Mouse (Mus musculus): ENCODE data around the gene Tubgcp4.
"Not testable (repeated sequence)": the region's sequence is repeated elsewhere in the genome, so short reads cannot be mapped to it uniquely, and the experiment has no call there.

Tubgcp4 gene

DNA sequence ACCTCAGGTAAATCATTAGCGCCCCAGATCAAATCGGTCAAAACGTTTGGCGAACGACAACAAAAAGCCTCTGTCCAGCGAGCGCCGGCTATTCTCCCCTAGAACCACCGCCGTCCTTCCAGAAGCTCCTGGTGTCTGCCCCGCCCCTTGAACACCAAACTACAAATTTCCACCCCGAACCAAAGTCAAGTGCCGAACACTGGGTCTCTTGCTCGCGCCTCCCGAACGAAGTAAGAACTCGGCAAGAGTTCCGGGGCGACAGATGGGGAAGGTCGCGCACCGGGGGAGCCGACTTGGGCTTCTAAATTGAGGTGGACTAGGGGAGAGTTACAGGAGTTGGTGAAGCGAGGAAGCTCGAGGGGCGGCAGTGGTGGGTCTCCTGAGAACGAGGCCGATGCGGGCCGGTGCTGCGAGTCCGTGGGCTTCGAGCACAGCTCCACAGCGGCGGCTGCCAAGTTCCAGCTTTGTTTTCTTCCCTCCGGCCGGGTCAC lies at the start of gene Tubgcp4:
Gene Tubgcp4 (plus strand): TSS at position 174 of the 491 bp plus-strand sequence.
- peak in 1 of 2 experiments; percentile 45 for DNase-seq (ENCODE audit: low spot score in 2 of 2)

DNA sequence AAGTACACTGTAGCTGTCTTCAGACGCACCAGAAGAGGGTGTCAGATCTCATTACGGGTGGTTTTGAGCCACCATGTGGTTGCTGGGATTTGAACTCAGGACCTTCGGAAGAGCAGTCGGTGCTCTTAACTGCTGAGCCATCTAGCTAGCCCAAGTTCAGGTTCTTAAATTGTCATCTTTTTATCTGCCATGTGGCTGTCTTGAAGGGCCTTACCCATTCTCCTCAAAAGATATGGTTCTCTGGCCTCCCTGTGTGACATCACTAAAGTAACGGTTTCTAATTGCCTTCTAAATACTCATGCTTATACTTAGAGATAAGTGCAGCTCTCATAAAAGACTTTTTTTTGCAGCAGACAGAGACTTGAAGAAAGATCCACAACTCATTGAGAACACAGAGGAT lies 44.2 kb upstream of the Tubgcp4 start:
- DNase-seq (ENCODE audit: low spot score in 2 of 2) = not testable (repeated sequence)

DNA sequence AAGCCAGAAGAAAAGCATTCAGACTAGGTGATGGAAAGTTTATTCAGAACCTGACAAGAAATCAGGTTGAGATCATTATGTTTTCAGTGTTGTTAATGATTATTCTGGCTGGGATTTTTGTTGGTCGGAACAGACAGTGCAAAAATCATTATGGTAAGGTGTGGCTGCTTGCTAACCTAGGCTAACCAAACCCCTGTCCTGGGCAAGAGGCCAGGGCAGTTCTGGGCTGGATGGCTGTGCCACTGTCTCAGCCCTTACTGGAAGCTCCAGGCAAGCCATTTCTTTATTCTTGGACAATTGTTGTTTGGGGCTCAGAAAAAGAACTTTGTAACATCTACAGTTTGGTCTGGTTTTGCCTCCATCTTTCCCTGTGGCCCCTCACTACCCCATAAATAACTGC lies 42.9 kb upstream of the Tubgcp4 start:
- DNase-seq (ENCODE audit: low spot score in 2 of 2) = no peak

DNA sequence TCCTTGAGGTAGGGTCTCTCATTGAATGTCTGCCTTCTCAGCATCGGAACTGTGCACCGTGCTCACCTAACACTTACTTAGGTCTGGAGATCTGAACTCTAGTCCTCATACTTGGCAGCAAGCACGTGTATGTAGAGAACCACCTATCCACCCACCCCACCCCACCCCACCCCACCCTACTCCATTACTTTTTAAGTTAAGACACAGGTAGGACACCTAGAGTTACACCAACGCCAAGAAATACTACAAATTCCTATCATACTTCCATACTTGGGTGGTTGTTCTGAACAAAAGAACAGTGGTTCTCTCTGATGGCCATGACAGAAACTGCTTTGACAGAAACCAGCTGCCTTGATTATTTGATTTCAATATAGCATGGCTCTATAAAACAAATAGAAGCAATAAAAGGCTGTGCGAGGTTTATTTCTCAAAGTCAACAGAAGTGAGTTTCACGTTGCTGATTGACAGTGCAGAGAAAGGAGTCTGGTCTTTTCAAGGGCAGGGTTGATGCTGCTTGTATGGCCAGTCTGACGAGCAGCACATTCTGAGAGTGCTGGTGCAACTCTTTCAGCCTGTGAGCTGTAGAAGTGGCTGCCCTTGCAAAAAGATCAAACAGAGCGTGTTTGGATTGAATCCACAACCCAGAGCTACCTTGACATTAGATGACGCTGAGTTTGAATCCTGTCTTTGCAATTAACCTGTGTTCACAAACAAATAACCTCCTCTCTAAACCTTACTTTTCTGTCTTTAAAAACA lies 41.4 kb upstream of the Tubgcp4 start:
- no peak for DNase-seq (ENCODE audit: low spot score in 2 of 2)

DNA sequence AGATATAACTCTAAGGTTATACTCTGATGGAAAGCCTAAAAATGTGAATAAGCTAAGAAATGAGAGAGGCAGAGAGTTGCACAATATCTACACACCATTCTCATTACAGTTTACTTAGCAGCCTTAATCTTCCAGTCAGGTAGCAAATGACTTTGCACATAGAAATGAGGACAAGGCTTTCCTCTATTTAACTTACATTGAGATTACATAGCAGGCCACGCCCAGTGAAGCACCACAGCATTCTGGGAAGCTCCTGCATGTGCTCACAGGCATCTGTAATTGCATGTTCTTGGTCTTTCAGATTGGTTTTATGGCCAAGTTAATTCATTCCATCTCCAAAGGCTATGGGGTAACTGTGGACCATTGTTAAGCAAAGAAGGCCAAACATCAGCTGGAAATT lies 37.6 kb upstream of the Tubgcp4 start:
- no peak for DNase-seq (ENCODE audit: low spot score in 2 of 2)

DNA sequence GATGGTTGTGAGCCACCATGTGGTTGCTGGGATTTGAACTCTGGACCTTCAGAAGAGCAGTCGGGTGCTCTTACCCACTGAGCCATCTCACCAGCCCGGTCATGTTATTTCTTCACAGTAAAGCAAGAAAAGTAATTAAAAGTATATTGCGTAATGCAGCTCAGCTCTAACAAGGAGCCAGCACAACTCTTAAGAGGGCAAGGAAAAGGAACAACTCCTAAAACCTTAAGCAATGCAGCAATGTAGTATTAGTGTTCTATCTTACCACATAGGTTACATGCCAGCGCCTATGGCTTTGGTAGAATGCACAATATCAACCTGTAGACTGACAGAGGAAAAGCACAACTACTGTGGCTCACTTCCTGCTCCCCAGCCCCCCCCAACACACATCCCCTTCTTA lies 33.1 kb upstream of the Tubgcp4 start:
- DNase-seq (ENCODE audit: low spot score in 2 of 2) = no peak

DNA sequence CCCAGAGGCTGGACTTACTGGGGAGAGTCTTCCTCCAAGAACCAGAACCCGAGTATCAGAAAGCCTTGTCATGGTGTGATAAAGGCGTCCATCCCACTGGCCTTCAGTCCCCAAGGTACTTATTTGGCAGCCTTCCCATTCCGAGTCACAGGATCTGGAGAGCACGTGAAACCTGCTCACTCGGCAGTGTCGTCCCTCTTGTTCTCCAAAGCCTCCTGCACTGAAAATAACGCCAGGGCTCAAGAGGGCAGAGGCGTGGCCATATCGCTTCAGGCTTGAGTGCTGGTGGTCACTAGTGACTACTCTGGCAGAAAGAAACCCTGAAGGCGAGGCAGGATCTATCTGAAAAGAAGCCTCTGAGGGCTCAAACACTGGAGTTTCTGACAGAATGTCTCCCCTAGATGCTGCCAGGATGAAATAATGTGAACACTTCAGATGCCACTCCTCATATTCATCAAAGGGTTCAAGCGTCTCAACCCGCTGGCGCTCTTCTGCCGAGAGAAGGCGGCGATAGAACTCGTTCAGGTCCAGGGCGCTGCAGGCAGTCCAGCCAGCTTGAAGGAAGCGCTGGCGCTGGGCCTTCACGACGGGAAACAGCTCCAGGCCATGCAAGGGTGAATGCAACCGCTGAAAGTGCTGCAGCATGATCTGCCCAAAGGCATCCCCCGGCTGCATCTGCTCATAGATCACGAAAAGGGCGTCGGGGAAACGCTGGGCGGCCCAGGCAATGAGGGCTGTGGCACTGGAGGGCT lies 31.0 kb upstream of the Tubgcp4 start:
- DNase-seq (ENCODE audit: low spot score in 2 of 2) = peak; percentile 21 to 61

DNA sequence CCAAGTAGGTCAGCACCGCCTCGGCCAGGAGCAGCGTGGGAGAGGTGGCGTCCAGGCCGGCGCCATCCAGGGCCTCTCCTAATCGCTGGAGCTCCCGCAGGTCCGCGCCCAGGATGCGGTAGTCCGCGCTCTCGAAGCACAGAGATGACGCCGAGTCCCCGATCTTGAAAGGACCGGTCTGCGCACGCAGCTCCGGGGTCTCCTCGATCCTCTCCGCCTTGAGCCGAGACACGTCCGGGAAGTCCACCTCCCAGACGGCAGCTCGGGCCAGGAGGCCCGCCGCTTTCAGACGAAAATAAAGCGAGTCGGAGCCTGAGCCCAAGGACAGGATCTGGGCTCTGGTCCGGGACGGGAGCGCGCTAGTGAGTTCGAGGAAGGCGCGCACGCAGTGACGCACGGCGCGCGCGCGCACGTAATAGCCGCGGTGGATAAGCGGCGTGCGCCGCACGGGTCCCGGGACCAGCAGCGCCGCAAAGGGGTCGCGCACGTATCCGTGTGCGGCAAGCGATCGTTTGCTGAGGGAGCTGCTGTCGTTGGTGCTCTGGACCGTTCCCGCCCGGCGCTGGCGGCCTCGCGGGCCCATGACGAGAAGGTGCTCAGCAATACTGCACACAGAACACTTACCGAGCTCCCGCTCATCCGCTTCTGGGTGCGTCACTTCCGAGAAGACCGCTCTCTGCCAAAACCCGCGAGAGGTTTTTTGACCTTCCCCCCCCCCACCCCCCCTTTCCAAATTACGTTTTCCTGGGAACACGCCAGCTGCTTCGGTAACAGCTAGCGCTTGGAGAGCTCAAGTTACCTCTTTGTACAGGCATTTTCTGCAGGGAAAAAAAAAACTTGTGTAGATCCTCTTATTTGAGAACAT lies 30.2 kb upstream of the Tubgcp4 start, which contains the start of the genes Adal and Lcmt2:
Gene Adal (plus strand): TSS at position 411 of the 865 bp plus-strand sequence.
Gene Lcmt2 (minus strand): TSS at position 636 of the 865 bp plus-strand sequence.
- peak; percentile 83 to 93 for DNase-seq (ENCODE audit: low spot score in 2 of 2)

DNA sequence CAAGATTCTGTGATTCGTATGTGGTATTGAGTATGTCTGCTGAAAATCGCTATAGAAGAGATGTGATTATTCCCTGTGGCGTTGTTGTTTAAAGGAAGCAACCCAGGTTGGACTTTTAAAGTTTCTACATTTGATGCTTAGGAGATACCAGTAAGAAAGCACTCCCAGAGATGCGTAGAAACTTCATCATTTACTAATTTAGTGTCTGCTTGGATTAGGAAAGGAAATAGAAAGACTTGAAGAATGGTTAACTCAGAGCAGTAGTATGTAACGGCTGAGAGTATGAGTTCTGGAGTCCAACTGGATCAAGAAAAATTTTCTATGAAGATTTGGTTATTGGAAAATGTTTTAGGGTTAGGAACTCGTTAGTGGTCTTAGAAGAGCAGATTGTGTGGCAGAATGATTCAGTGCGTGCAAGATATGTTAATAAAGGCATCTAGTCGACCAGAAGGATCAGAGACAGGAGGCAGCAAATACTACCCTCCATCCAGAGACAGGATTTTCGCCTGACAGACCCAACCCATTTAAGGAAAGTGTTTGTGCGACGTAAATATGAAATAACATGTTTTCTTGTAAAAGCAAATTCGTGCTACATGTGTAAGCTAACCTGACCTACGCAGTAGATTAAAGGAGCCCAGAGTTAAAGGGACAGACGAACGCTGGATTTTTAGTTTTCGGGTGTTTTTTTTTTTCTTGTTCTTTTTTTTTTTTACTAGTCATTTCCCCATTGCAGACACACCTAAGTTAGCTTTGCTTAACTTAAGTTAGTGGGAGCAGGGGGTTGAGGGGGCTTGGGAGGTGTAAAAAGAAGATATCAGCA lies 29.0 kb upstream of the Tubgcp4 start:
- no peak for DNase-seq (ENCODE audit: low spot score in 2 of 2)

DNA sequence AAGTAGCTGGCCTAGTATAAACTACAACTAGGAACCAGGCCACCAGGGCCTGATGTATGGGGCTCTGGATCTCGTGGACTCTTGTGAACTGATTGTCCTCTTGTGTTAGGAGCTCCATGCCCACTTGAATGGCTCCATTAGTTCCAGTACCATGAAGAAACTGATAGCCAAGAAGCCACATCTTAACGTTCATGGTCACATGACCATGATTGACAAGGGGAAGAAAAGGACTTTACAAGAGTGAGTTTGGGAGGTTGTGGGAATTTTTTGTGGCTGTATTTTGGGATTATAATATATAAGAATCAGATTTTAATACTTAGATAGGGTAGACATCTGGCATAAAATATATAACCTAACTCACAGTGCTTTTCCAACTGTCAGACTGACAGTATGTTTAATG lies 28.0 kb upstream of the Tubgcp4 start:
- DNase-seq (ENCODE audit: low spot score in 2 of 2) = no peak

DNA sequence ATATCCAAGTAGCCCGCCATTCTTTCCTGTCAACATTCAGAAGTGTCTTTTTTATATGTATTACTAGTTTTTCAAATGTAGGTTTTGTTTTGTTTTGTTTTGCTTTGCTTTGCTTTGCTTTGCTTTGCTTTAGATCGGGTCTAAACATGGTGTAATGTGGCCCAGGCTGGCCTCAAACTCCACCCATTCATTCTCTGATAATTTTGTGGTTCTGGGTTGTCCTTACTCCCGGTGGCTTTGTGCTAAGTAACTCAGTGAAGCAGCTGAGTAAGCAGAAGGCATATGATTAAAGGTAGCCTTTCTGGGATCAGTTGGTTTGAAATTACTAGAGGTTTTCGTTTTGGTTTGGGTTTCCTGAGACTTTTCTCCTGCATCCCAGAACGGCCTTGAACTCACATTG lies 20.8 kb upstream of the Tubgcp4 start:
- DNase-seq (ENCODE audit: low spot score in 2 of 2) = no peak

DNA sequence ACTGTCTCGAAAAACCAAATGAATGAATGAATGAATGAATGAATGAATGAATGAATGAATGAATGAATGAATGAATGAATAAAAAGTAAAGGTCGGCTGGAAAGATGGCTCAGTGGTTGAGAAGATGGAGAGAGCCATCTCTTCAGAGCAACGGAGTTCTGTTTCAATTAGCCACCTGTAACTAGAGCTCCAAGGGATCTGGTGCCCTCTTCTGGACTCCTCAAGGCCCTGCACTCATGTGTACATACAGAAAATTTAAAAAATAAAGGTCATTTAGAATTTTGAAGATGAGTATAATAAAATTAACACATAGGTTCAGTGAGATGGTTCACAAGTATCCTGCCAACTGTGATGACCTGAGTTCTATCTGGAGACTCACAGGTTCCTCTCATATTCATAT lies 17.4 kb upstream of the Tubgcp4 start:
- no peak for DNase-seq (ENCODE audit: low spot score in 2 of 2)

DNA sequence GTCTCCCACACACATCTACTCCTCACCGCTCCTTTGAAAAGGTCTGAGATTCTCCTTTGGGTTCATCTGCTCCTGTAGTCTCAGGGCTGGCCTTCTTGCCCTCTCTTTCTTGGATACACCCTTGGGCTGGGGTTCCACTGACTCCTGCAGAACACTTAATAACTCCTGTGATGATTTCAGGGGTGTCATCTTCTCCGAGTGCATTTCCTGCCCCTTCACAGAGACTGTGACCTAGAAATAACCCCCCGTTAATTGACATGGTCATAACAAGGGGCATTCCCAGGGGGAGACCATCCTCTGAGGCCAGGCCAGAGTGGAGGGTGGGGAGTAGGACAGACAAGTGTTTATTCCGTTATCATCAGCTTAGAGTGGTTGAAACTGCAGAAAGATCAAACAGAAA lies 1.3 kb upstream of the Tubgcp4 start:
- DNase-seq (ENCODE audit: low spot score in 2 of 2) = peak in 1 of 2 experiments; percentile 55

DNA sequence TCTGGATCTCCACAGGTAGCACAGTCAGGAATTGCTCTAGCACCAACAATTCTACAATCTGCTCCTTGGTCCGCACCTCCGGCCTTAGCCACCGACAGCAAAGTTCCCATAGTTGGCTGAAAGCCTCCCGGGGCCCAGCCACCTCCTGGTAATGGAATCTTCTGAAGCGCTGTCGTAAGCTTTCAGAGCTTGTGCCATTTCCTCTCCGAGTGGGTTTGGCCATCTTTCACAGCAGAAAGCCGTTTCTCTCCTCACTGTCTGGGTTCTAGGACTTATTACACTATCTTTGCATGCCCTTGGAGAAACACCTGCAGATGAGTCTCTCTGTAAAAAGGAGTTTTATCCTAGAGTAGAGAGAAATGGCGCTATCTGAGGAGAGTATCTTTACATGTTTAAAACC lies 552 bp upstream of the Tubgcp4 start:
- DNase-seq (ENCODE audit: low spot score in 2 of 2) = peak; percentile 31 to 71

DNA sequence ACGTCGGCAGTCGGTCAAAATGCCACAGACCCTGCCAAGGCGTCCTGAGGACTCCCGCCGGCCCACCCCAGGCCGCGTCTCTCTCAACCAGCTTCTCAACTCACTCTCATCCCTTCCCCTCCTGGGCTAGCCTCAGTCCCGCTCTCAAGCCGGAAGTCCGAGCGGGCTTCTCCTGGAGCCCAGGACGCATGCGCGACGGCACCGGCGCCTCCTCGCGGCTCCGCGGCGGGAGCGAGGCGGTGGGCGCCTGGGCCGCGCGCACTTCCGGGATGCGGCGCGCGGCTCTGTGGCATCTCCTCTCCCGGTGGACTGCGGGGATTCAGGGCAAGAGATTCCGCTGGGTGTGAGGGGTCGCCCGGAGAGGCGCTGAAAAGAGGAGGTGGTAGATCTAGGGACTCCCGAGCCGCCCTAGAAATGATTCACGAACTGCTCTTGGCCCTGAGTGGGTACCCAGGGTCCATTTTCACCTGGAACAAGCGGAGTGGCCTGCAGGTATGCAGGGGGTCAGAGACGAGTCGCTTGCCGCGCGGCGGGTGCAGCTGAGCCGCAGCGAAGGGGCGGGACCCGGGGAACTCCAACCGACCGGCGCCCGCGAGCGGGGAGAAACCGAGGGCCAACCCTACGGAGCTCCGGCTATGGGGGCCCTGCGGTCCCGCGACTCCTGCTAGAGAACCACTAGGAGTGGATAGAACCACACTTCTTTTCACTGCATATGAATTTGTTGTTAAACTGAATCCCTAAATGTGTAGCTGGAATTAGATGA lies 707 bp downstream of the Tubgcp4 start, which contains the start of gene Zscan29:
Gene Zscan29 (minus strand): TSS at position 146 of the 763 bp plus-strand sequence.
- peak; percentile 92 to 97 for DNase-seq (ENCODE audit: low spot score in 2 of 2)

DNA sequence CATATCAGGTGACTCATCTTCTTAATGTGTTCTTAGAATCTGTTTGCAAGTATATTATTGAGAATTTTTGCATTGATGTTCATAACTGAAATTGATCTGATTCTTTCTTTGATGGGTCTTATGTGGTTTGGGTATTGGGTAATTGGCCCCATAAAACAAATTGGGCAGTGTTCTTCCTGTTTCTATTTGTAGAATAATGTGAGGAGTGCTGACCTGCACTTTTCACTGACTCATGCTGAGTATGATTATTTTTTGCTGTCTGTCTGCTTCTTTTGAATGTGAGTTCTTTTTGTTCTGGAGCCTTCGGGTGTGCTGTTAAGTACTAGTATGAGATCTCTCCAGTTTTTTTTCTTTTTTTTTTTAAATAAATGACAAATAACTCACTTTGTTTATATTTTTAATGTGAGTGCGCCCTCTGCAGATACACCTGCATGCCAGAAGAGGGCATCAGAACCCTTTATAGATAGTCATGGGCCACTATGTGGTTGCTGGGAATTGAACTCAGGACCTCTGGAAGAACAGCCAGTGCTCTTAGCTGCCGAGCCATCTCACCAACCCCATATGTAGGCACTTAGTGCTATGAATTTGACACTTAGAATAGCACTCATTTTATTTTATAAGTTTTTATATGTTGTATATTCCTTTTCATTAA lies 8.5 kb downstream of the Tubgcp4 start:
- DNase-seq (ENCODE audit: low spot score in 2 of 2) = no peak

DNA sequence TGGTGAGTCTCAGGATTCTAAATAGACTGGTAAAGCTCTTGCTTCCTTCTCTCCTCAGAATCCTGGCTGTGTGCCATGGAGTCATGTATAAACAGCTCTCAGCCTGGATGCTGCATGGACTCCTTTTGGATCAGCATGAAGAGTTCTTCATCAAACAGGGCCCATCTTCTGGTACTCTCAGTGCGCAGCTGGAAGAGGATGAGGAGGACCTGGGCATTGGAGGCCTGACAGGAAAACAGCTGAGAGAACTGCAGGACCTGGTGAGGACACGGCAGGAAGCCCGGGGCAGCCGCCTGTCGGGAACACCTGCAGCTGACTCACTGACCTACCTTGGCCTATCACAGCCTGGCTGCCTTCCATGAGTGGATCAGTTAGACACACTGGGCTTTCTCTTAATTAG lies 13.0 kb downstream of the Tubgcp4 start:
- peak in 1 of 2 experiments; percentile 56 for DNase-seq (ENCODE audit: low spot score in 2 of 2)

DNA sequence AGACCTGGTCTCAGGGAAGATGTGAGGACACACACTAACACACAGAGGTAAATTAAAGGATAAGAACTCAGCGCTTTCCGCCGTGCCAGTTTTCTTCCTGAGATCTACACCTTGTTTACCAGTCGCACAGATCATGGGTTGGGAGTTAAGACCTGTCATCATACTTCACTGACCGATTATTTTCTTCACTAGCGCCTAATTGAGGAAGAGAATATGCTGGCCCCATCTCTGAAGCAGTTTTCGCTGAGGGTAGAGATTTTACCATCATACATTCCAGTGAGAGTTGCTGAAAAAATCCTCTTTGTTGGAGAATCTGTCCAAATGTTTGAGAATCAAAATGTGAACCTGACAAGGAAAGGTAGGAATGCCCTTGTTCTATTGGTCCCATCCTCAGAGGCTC lies 13.7 kb downstream of the Tubgcp4 start:
- DNase-seq (ENCODE audit: low spot score in 2 of 2) = no peak

DNA sequence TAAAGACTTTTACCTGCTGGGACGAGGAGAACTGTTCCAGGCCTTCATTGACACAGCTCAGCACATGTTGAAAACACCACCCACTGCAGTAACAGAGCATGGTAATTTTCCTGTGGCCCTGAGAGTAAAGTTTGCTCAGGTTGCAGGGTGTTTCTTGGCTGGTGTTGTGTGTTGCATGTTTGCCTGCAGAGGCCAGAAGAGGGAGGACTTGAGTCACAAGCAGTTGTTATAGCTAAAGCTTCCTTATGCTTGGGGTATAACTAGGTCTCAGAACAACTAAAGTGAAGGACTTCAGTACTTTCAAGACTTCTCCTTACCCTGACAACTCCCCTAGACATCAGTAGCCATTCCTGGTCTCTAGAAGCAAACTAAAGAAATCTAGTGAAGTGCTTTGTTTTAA lies 18.1 kb downstream of the Tubgcp4 start:
- DNase-seq (ENCODE audit: low spot score in 2 of 2) = peak in 1 of 2 experiments; percentile 43

DNA sequence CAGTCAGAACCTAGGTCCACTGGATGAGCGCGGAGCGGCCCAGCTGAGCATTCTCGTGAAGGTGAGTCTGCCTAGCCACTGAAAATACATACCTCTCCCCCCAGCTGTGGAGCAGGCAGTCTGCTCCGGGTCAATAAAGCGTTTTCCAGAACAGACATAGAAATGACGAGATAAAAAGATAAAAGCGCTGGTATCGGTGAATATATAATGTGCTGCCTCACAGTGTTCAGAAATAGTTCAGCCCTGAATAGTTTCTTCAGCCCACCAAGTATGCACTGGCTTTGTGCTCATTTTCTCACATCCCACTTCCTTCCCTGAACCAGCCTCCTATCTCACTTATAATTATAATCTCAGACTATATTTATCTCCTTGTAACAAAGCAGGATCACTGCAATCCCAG lies 25.0 kb downstream of the Tubgcp4 start:
- DNase-seq (ENCODE audit: low spot score in 2 of 2) = no peak

Measured in spleen, postnatal 4 days (tissue).